ENCODE assay signal across 14 mouse cellular contexts in genomic region chr5:119802617-119803410, GRCm38 (mm10). TPM values are rescaled to one million over a fixed set of nuclear protein-coding genes. Genes with fewer than 3 reads are reported as not detected.
DNase-seq lines count a peak whose midpoint lies in the region; ATAC-seq lines count a peak whose summit lies in the region.
"Had no signal": no experiment of that assay in that cellular context is flagged by ENCODE, and none has a peak within 500 bp of the region (broad histone marks: within the 10 kb centered on the region; RNA-seq: fewer than 3 reads in every experiment).

No protein-coding gene starts in this region.

- H3K4me1 ChIP-seq in heart, embryonic 12.5 days (replicated peaks): peaks cover 27% of the 10 kb centered on the region
- H3K4me1 ChIP-seq in lung, embryonic 15.5 days: peaks cover 28% of the 10 kb centered on the region
- peaks cover 23% of the 10 kb centered on the region for H3K4me1 ChIP-seq in limb, embryonic 15.5 days
- H3K4me1 ChIP-seq: liver, embryonic 13.5 days had no signal

- 4% methylated on average over 27 of the region's 27 CpGs for WGBS in heart, embryonic 12.5 days
- 6% methylated on average over 27 of the region's 27 CpGs for WGBS in lung, embryonic 15.5 days
- WGBS in limb, embryonic 15.5 days: 2% methylated on average over 27 of the region's 27 CpGs

- H3K27ac ChIP-seq in heart, embryonic 12.5 days (ENCODE audit: poor library complexity, severe bottlenecking): peak overlapping the region; percentile 67
- peak overlapping the region; percentile 91 for H3K27ac ChIP-seq in lung, embryonic 15.5 days
- H3K27ac ChIP-seq in limb, embryonic 15.5 days: peak overlapping the region; percentile 81
- H3K27ac ChIP-seq: kidney, postnatal 0 days; liver, embryonic 13.5 days had no signal

- H3K27me3 ChIP-seq in heart, embryonic 12.5 days (replicated peaks): peaks cover 84% of the 10 kb centered on the region
- peaks cover 94% of the 10 kb centered on the region for H3K27me3 ChIP-seq in lung, embryonic 15.5 days
- H3K27me3 ChIP-seq in limb, embryonic 15.5 days: peaks cover 99% of the 10 kb centered on the region

- no peaks in the 10 kb centered on the region for H3K9me3 ChIP-seq in heart, embryonic 12.5 days (replicated peaks)
- H3K9me3 ChIP-seq in lung, embryonic 15.5 days: no peaks in the 10 kb centered on the region
- no peaks in the 10 kb centered on the region for H3K9me3 ChIP-seq in limb, embryonic 15.5 days
- H3K9me3 ChIP-seq: liver, embryonic 13.5 days had no signal

- peak overlapping the region; percentile 74 for H3K4me2 ChIP-seq in heart, embryonic 12.5 days
- H3K4me2 ChIP-seq in lung, embryonic 15.5 days: peak overlapping the region; percentile 53
- H3K4me2 ChIP-seq in limb, embryonic 15.5 days: peak overlapping the region; percentile 41
- H3K4me2 ChIP-seq: liver, embryonic 13.5 days had no signal

- no peak for DNase-seq in heart, adult 9 months (ENCODE audit: low spot score in 2 of 2)
- DNase-seq in lung, postnatal 14 days: no peak
- DNase-seq in embryo, embryonic 9.5 days (ENCODE audit: extremely low spot score): peak; percentile 55
- no peak for DNase-seq in kidney, postnatal 36 days
- DNase-seq in gastrocnemius, postnatal 10 days: no peak
- DNase-seq: cerebellum, postnatal 36 days; gastrocnemius, postnatal 36 days; liver, embryonic 13.5 days; thymus, postnatal 14 days had no signal

- H3K9ac ChIP-seq in heart, embryonic 12.5 days: peak overlapping the region; percentile 83
- H3K9ac ChIP-seq in lung, embryonic 15.5 days: peak overlapping the region; percentile 63
- H3K9ac ChIP-seq in limb, embryonic 15.5 days: peak overlapping the region; percentile 18
- H3K9ac ChIP-seq: liver, embryonic 13.5 days had no signal

- no peaks in the 10 kb centered on the region for H3K36me3 ChIP-seq in heart, embryonic 12.5 days
- H3K36me3 ChIP-seq in lung, embryonic 15.5 days: no peaks in the 10 kb centered on the region
- H3K36me3 ChIP-seq in limb, embryonic 15.5 days: no peaks in the 10 kb centered on the region
- H3K36me3 ChIP-seq: liver, embryonic 13.5 days had no signal

- ATAC-seq in heart, embryonic 12.5 days (ENCODE audit: insufficient number of reproducible peaks, low FRiP score): no peak
- peak; percentile 15; the same call in 1 of the 2 replicates for ATAC-seq in lung, embryonic 15.5 days (ENCODE audit: borderline replicate concordance, extremely low read depth, low FRiP score, low TSS enrichment)
- ATAC-seq in limb, embryonic 15.5 days (ENCODE audit: insufficient number of reproducible peaks, low FRiP score, low TSS enrichment, low read depth): no peak

- H3K4me3 ChIP-seq in heart, embryonic 12.5 days: peak overlapping the region; percentile 49
- peak overlapping the region; percentile 42 for H3K4me3 ChIP-seq in lung, embryonic 15.5 days
- H3K4me3 ChIP-seq in limb, embryonic 15.5 days: peak overlapping the region; percentile 35
- H3K4me3 ChIP-seq: erythroblast, embryonic 14.5 days; liver, embryonic 13.5 days had no signal

RNA-seq across cellular contexts. Expression of gene Tbx5, which starts 29.7 kb away (rescaled TPM):
- 42.6 and 45.6 TPM in 2 replicates for polyA plus RNA-seq in heart, embryonic 12.5 days (2016; fragmentation: Nextera tagmentation; extraction: Ambion mirVana)
- 50.1 and 55.7 TPM in 2 replicates for polyA plus RNA-seq in lung, embryonic 15.5 days (2015; fragmentation: Nextera tagmentation; extraction: Ambion mirVana)
- polyA plus RNA-seq in limb, embryonic 15.5 days (2015; fragmentation: Nextera tagmentation; extraction: Ambion mirVana): 18.1 and 21.3 TPM in 2 replicates
- under 1 TPM in 1 of 2 experiments, not detected in 1; 0.12 TPM for total RNA-seq in gastrocnemius, postnatal 10 days (2021)
- total RNA-seq: gastrocnemius, postnatal 36 days had no signal
- polyA plus RNA-seq: erythroblast, embryonic 14.5 days; kidney, postnatal 0 days had no signal

Comparison
In these comparisons a context has a peak if more than half of its experiments do, and no peak if none do; other contexts are left out.
1. H3K9ac ChIP-seq: peak in every context shown above with its lines; median percentile 83 in heart, embryonic 12.5 days; 63 in lung, embryonic 15.5 days; 18 in limb, embryonic 15.5 days.